Mouse (Mus musculus) olfactory bulb, adult 2 months (tissue): ENCODE data around the gene Kcnmb1. TPM values are rescaled to one million over a fixed set of nuclear protein-coding genes. Genes with fewer than 3 reads are reported as not detected.

Experiments
- H3K27ac ChIP-seq: fragments of 200-500 bp; 2 replicates; pipeline ENCODE4 v1.5.1; 2012; ENCODE audit warnings: low read depth, low read length; ENCODE audit not compliant: insufficient read depth
- H3K4me1 ChIP-seq: fragments of 200-500 bp; 2 replicates; pipeline ENCODE4 v1.6.1; 2012; ENCODE audit warnings: low read length; ENCODE audit not compliant: control insufficient read depth, insufficient read depth
- H3K4me3 ChIP-seq: fragments of 200-500 bp; 2 replicates; pipeline ENCODE4 v1.5.1; 2012; ENCODE audit warnings: mild to moderate bottlenecking, low read depth, low read length, moderate library complexity; ENCODE audit not compliant: insufficient read depth
- CTCF ChIP-seq: fragments of 200-500 bp; IDR thresholded peaks from 2 replicates; pipeline ENCODE4 v1.5.1; 2012; ENCODE audit warnings: low read depth, mild to moderate bottlenecking, low read length, moderate library complexity; ENCODE audit not compliant: insufficient read depth
- POLR2A ChIP-seq: fragments of 200-500 bp; IDR thresholded peaks from 2 replicates; pipeline ENCODE4 v1.6.1; 2012; ENCODE audit warnings: mild to moderate bottlenecking, low read depth, low read length, moderate library complexity; ENCODE audit not compliant: insufficient read depth
- WGBS: fragments of 180-500 bp; shearing (Covaris S2); methylation state at CpG from one replicate; pipeline ENCODE4 v1.1.7; 2018; 5-methylcytosine and 5-hydroxymethylcytosine counted together
- polyA plus RNA-seq: library from polyadenylated mRNA; stranded (reverse); fragments of >200 nt; gene quantifications from 2 replicates; pipeline ENCODE4 v1.2.4, GENCODE M21; 2012; ENCODE audit warnings: low replicate concordance; ENCODE audit not compliant: missing spikeins, insufficient read depth, insufficient read length

Kcnmb1 gene
- polyA plus RNA-seq, 1 experiment, result not detected

DNA sequence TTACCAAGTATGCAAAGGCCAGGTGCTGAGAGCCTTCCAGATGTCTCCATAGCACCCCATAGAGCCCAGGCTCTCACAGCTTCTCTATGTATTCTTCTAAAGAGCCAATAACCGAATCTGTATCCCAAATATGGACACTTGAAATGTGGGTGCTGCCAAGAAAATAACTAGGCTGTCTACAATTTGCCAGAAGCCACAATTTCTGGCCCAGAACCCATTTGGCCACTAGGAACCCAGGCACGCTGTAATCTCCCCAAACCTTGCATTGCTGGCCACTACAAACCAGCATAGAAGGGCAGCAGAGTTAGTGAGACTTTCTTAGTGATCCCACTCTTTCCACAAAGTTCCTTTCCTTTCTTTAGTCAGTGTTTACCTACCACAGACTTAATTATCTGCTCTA lies 12.3 kb downstream of the Kcnmb1 start:
- WGBS, result 70% methylated on average over 2 of the region's 2 CpGs
- Histone ChIP-seq H3K4me3 (no peak overlapping the region), H3K27ac (no peak overlapping the region), H3K4me1 (no peaks in the 10 kb centered on the region)
- no peak for TF ChIP-seq POLR2A
- TF ChIP-seq CTCF, result no peak

DNA sequence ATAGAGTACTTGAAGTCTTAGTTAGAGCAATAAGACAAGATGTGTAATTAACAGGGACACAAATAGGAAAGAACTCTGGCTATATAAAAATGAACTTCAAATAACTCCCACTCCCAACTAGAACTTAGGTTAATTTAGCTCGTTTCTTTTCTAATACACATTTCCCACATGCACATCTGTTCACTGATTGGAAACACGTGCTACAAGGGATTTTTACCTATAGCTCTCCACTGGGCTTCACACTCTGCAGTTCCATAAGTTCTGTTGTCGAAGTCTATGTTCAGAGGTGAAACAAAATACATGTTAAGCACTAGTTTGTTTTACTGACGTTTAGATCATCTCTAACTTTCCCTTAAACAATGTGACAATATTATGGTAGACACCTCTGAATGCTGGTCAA lies 17.3 kb downstream of the Kcnmb1 start:
- TF ChIP-seq POLR2A, result no peak
- no peak for TF ChIP-seq CTCF
- no peak overlapping the region for H3K27ac ChIP-seq
- no peak overlapping the region for H3K4me3 ChIP-seq
- H3K4me1 ChIP-seq, result no peaks in the 10 kb centered on the region
- 57% methylated on average over 4 of the region's 4 CpGs for WGBS

DNA sequence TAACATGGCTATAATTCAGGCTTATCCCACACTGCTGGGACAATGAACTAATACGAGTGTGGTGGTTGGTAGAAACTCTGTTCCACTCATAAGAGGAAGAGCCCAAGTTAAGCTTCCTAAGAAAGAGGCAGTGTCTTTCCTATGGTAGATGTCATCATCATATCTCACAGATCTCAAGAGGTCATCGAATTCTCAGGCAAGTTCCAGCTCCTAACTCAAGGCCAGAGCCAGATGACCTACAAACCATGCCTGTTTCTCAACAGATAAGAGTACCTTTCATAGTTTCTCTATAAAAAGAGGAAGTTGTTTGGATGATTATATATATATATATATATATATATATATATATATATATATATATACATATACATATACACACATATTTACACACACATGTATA lies 23.7 kb downstream of the Kcnmb1 start:
- 89% methylated on average over 2 of the region's 2 CpGs for WGBS
- Histone ChIP-seq H3K4me1 (no peaks in the 10 kb centered on the region), H3K4me3 (no peak overlapping the region), H3K27ac (no peak overlapping the region)
- TF ChIP-seq POLR2A (no peak), CTCF (no peak)

DNA sequence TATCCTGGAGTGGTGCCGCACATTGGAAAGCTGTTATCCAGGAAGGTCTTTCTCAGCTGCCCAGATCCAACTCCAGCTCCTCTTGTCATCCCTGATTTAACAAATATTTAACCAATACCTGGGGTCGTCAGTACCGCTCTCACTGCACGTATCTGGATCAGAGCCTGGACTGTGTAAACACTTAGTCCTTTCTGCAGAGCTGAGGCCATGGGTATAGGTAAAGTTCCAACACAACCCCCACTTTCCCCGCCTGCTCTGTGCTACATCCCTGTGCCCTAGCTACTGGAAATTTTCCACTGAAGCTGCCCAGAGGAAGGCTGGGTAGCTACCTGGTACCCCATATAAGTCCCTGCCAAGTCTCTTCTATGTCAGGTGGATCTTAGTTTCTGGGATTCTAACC lies 27.2 kb downstream of the Kcnmb1 start:
- Histone ChIP-seq H3K4me1 (peaks cover 12% of the 10 kb centered on the region), H3K4me3 (no peak overlapping the region), H3K27ac (no peak overlapping the region)
- 92% methylated on average over 5 of the region's 5 CpGs for WGBS
- no peak for TF ChIP-seq CTCF
- no peak for TF ChIP-seq POLR2A

DNA sequence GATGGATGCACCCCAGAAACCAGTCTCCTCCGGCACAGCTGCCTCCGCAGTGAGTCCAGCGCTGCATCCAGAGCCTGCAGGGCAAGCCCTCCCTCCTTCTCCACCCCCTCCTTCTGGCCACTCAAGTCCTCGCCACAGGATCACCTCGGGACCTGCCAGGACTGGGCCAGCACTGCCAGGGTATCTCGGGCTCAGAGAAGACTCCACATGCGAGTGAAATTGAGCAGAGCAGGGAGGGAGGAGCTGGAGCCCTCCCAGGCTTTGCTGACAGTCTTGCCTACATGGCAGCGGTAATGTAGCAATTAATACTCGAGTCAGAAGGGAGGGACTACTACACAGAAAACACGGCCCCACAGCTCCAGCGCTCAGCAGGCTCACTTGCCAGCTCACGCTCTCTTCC lies 30.1 kb downstream of the Kcnmb1 start, which contains the start of gene Kcnip1:
TSS of gene Kcnip1 (minus strand) at position 215 of the 400 bp plus-strand sequence.
- H3K4me1 ChIP-seq, result peaks cover 12% of the 10 kb centered on the region
- 10% methylated on average over 12 of the region's 12 CpGs for WGBS
- TF ChIP-seq CTCF (no peak), POLR2A (no peak)
- no peak within 1 kb of the TSS; the same call in 1 of the 2 replicates for H3K27ac ChIP-seq
- peak within 1 kb of the TSS; percentile 49 for H3K4me3 ChIP-seq

DNA sequence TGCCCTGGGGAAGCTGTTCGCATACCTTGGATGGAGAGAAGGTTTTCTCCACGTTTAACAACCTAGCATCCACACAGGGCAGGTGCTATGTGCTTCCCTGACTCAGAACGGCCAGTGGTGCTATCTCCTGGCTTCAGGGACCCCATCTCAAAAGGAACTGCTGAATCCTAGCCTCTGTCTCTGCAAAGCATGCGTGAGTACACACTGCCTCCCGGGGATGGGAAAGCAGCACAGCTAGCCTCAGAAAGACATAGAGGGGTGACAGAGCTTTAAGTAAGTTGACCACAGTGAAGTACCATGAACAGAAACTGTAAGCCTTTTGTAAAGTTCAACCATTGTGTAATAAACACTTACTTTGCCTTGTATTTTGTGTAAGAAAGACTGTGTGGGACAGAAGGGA lies 30.7 kb downstream of the Kcnmb1 start:
- Histone ChIP-seq H3K27ac (no peak overlapping the region), H3K4me3 (no peak overlapping the region), H3K4me1 (peaks cover 12% of the 10 kb centered on the region)
- 52% methylated on average over 5 of the region's 5 CpGs for WGBS
- TF ChIP-seq CTCF (no peak), POLR2A (no peak)

DNA sequence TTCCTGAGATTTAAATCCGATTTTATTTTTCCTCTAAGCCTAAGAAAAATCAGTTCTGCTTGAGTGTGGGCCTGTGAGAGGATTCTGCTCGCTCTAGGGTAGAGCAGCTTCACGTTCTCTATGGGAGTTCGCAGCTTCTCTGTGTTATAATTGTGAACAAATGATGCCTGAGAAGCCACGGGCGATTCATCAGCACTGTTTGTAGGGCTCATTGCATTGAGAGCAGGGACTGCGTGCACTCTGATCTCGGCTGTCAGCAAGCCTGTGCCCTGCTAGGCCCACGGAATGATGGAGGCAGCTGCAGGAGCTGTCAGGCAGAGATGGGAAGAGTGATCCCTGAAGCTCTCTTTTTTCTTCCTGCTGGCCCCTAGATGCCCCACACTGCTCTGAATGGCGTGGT lies 35.4 kb downstream of the Kcnmb1 start:
- no peak for TF ChIP-seq CTCF
- TF ChIP-seq POLR2A, result no peak
- H3K4me1 ChIP-seq, result peaks cover 3% of the 10 kb centered on the region
- no peak overlapping the region for H3K27ac ChIP-seq
- 86% methylated on average over 10 of the region's 10 CpGs for WGBS
- no peak overlapping the region for H3K4me3 ChIP-seq

DNA sequence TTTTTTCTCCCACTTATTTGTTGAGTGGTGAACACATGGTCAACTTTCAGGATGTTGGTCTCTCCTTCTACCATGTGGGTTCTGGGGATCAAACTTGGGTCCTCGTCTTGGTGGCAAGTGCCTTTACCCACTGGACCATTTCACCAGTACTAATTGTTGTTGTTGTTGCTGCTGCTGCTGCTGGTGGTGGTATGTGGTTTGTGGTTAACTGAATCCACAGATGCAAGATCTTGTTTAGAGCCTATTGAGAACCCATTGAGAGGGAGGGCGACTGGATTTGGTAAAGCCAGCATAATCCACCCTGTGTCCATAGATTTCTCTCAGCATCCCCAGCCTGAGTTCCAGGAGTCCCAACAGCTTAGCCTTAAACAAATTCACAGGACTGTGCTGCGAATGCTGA lies 37.6 kb downstream of the Kcnmb1 start:
- 96% methylated on average over 3 of the region's 3 CpGs for WGBS
- Histone ChIP-seq H3K27ac (no peak overlapping the region), H3K4me3 (no peak overlapping the region), H3K4me1 (peaks cover 3% of the 10 kb centered on the region)
- TF ChIP-seq POLR2A (no peak), CTCF (no peak)

DNA sequence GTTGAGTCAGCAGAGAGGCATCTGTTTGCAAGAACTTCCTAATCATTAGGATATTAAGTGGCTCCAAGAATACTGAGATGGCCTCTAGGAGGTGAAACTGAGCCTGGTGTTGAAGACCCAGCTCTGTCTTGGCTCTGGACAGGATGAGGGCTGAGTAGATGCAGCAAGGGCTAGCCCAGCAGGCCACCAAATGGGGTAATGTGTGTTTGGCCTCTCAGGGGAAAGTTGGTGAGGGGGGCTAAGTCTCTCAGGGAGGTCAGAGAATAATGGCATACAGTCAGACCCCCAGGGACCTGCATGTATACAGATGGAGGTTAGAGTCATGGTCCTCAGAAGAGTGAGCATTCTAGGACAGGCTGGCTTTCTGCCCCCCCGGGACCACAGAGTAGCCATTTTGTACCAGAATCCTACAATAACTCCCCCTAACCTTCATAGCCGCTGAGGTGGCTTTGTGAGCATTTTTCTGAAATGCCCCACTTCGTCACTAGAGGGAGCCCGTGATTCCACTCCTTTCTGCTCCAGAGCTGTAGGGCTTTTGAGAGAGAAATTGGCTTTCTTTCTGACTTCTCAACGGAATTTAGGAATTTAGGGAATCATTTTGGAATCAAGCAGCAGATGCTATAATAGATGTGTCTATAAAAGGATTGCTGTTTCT lies 39.3 kb downstream of the Kcnmb1 start:
- TF ChIP-seq CTCF, result peak; percentile 13; the same call in 1 of the 2 replicates
- TF ChIP-seq POLR2A, result no peak
- WGBS, result 3% methylated on average over 5 of the region's 5 CpGs
- H3K4me1 ChIP-seq, result peaks cover 3% of the 10 kb centered on the region
- no peak overlapping the region for H3K27ac ChIP-seq
- H3K4me3 ChIP-seq, result no peak overlapping the region
